Mouse (Mus musculus) myocyte (in vitro differentiated cells): ENCODE results near the gene Rap2a.

Experiments
- MAX ChIP-seq: IDR thresholded peaks from one replicate; pipeline ENCODE4 v1.6.1; 2011; ENCODE audit warnings: low read depth, mild to moderate bottlenecking, control low read depth
- MYOD1 ChIP-seq, 3 experiments: IDR thresholded peaks; one replicate each; pipeline ENCODE4 v1.6.1; 2011; ENCODE audit warnings: control low read depth in 2 of 3, low read depth in 2 of 3, mild to moderate bottlenecking in 2 of 3, moderate library complexity in 1 of 3; ENCODE audit not compliant: insufficient read length in 2 of 3, control insufficient read depth in 1 of 3
- MYOG ChIP-seq, 3 experiments: IDR thresholded peaks; one replicate each; pipeline ENCODE4 v1.6.1; 2011; ENCODE audit warnings: control low read depth in 2 of 3, low read depth in 2 of 3, mild to moderate bottlenecking in 2 of 3; ENCODE audit not compliant: insufficient read length in 2 of 3, control insufficient read depth in 1 of 3, insufficient read depth in 1 of 3
- POLR2A ChIP-seq: IDR thresholded peaks from one replicate; pipeline ENCODE4 v1.6.1; 2011; ENCODE audit warnings: low read depth, mild to moderate bottlenecking, control low read depth, moderate library complexity; ENCODE audit not compliant: insufficient read length

DNA sequence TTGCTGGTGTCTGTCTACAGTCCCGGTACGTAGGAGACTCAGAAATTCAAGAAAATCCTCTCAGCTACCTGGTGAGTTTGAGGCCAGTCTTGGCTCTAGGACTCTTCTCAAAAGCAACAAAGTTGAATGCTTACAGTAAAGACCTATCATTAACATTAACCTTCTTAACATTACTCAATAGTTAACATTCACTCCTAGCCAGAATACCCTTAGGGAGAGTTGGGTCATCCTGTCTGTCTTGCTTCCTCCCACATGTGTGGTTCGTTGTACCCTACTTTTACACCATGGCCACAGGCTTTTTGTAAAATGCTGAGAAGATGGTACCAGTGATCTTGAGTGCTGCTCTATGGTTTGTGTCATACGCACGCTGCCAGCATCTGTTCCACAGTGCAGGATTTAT, 45.1 kb downstream of the Rap2a start:
- TF ChIP-seq MYOG (IDR thresholded peaks at IDR 0.05; ENCODE audit: control insufficient read depth in 1 of 3, insufficient read depth in 1 of 3, insufficient read length in 2 of 3, low read depth in 2 of 3) (no peak), MYOD1 (IDR thresholded peaks at IDR 0.05; ENCODE audit: control insufficient read depth in 1 of 3, insufficient read length in 2 of 3, low read depth in 2 of 3) (no peak), POLR2A (no peak), MAX (no peak)
